Mouse (Mus musculus): Measurements from ENCODE around the gene Rtel1.
A peak's percentile ranks its signal among the peaks of the same experiment; 100 is the strongest.

Gene Rtel1

GRCm38 (mm10) chr2:181319248-181320102 lies at the start of gene Rtel1:
TSS of gene Rtel1 (plus strand) at chr2:181319739.
- DNase-seq (ENCODE audit: extremely low read depth, low read depth): peak; percentile 76

- no peak for DNase-seq (ENCODE audit: extremely low read depth, low read depth)
These were observed 47.4 kb upstream of the Rtel1 start for GRCm38 (mm10) chr2:181272092-181272491.

GRCm38 (mm10) chr2:181273829-181274228 lies 45.7 kb upstream of the Rtel1 start:
- no peak for DNase-seq (ENCODE audit: extremely low read depth, low read depth)

- DNase-seq (ENCODE audit: extremely low read depth, low read depth): no peak
These were observed 44.9 kb upstream of the Rtel1 start for GRCm38 (mm10) chr2:181274639-181275038.

GRCm38 (mm10) chr2:181276766-181277165 lies 42.8 kb upstream of the Rtel1 start:
- DNase-seq (ENCODE audit: extremely low read depth, low read depth): no peak

- no peak for DNase-seq (ENCODE audit: extremely low read depth, low read depth)
These were observed 41.7 kb upstream of the Rtel1 start for GRCm38 (mm10) chr2:181277866-181278265.

- DNase-seq (ENCODE audit: extremely low read depth, low read depth): no peak
These were observed 39.6 kb upstream of the Rtel1 start for GRCm38 (mm10) chr2:181279968-181280367.

- DNase-seq (ENCODE audit: extremely low read depth, low read depth): no peak
These were observed 32.8 kb upstream of the Rtel1 start for GRCm38 (mm10) chr2:181286629-181287337.

GRCm38 (mm10) chr2:181287338-181287957 lies 32.1 kb upstream of the Rtel1 start:
- peak; percentile 43 for DNase-seq (ENCODE audit: extremely low read depth, low read depth)

GRCm38 (mm10) chr2:181287958-181288350 lies 31.6 kb upstream of the Rtel1 start, which contains the start of gene Gmeb2:
TSS of gene Gmeb2 (minus strand) at chr2:181288035.
- DNase-seq (ENCODE audit: extremely low read depth, low read depth): peak; percentile 94

GRCm38 (mm10) chr2:181288691-181289090 lies 30.8 kb upstream of the Rtel1 start:
- DNase-seq (ENCODE audit: extremely low read depth, low read depth): no peak

- DNase-seq (ENCODE audit: extremely low read depth, low read depth): no peak
These were observed 28.6 kb upstream of the Rtel1 start for GRCm38 (mm10) chr2:181290937-181291336.

GRCm38 (mm10) chr2:181302041-181302440 lies 17.5 kb upstream of the Rtel1 start:
- DNase-seq (ENCODE audit: extremely low read depth, low read depth): peak; percentile 56

GRCm38 (mm10) chr2:181304944-181305343 lies 14.6 kb upstream of the Rtel1 start:
- no peak for DNase-seq (ENCODE audit: extremely low read depth, low read depth)

- no peak for DNase-seq (ENCODE audit: extremely low read depth, low read depth)
These were observed 12.3 kb upstream of the Rtel1 start for GRCm38 (mm10) chr2:181307144-181307804.

- DNase-seq (ENCODE audit: extremely low read depth, low read depth): no peak
These were observed 7.1 kb upstream of the Rtel1 start for GRCm38 (mm10) chr2:181312435-181312834.

GRCm38 (mm10) chr2:181313006-181313343 lies 6.6 kb upstream of the Rtel1 start:
- no peak for DNase-seq (ENCODE audit: extremely low read depth, low read depth)

GRCm38 (mm10) chr2:181313344-181314079 lies 6.0 kb upstream of the Rtel1 start:
- DNase-seq (ENCODE audit: extremely low read depth, low read depth): no peak

GRCm38 (mm10) chr2:181314080-181314810 lies 5.3 kb upstream of the Rtel1 start, which contains the start of gene Stmn3:
TSS of gene Stmn3 (minus strand) at chr2:181314500.
- DNase-seq (ENCODE audit: extremely low read depth, low read depth): no peak

GRCm38 (mm10) chr2:181320103-181320499 lies 562 bp downstream of the Rtel1 start:
- no peak for DNase-seq (ENCODE audit: extremely low read depth, low read depth)

Measured in MEL-GATA-1-ER (cell line).